Mouse (Mus musculus): ENCODE data around the gene Tcea3.

The Tcea3 gene

GRCm38 (mm10) chr4:136239111-136239510, 8.4 kb upstream of the Tcea3 start:
- WGBS, result 87% methylated on average over 9 of the region's 9 CpGs

DNA sequence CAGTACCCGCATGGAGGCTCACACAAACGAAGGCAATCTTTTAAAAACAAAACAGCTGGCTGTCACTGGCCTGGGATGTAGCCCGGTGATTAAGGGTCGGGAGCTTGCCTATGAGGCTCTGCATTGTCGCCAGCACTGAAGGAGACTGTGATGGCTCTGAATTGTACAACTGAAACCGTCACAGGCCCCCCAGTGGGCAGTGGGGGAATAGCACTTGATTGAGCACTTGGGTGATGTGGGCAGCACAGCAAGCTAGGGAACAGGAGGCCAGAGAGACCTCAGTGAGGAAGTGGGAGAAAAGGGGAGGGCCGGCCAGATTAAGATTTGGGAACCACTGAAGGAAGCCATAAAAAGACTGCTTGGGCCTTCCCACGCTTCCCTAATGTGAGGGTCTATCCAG, 7.9 kb upstream of the Tcea3 start:
- 30% methylated on average over 8 of the region's 8 CpGs for WGBS

DNA sequence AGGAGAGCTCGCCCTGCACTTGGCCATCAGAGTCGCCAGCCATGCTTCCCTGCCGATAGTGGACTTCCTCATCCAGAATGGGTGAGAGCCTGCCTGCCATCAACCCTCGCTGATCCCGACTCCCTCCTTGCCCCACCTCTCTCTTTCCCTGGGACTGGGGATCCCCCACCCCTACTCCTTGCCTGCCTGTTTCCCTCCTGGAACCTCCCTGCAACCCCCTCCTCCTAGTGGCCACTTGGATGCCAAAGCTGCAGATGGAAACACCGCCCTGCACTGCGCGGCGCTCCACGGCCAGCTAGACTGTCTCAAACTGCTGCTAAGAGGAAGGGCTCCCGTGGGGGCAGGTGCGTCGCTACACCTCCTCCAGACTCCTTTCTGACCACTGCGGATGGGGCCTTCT, 7.4 kb upstream of the Tcea3 start:
- 78% methylated on average over 14 of the region's 14 CpGs for WGBS

GRCm38 (mm10) chr4:136240955-136241354, 6.6 kb upstream of the Tcea3 start:
- WGBS, result 78% methylated on average over 8 of the region's 8 CpGs

DNA sequence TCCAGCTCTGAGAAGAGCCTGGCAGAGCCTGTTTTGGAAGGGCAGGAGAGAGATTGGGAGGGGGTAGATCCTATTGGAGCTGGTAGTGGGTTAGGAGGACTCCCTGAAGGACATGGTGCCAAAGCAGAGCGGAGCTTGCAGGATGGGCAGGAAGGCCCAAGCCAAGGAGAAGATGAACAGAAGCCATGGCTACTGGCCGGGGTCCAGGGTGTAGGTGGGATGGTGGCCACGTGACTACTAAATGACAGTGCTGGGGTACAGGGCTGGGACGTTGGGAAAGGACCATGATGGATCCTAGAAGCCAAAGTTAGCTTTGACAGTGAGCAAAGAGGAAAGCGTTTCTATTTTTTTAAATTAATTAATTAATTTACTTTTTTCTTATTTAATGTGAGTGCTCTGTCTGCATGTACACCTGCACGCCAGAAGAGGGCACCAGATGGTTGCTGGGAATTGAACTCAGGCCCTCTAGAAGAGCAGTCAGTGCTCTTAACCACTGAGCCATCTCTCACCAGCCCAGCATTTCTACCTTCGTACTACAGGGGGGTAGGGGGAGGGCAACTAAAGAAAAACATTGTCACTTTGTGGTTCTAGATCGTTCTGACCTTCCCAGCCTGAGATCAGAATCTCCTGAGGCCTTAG, 5.3 kb upstream of the Tcea3 start:
- WGBS, result 60% methylated on average over 8 of the region's 8 CpGs

DNA sequence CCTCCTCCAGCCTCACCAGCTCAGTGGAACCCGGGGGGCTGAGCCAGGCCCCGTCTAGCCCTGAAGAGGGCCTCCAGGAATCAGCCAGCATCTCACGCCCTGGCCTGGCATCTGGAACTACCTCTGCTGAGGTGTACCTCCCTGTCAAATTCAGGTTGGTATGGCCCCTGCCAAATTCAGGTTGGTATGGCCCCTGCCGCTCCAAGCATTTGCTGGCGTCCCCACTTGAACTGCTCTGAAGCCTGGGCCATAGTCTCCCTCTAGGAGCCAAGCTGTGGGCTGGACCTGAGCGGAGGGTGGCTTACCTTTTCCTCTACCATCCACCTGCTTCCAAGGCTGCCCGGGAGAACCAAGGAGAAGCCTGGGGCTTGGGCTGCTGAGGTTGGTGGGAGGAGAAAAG, 4.8 kb upstream of the Tcea3 start:
- 92% methylated on average over 7 of the region's 7 CpGs for WGBS

- WGBS, result 89% methylated on average over 7 of the region's 7 CpGs
Observed at GRCm38 (mm10) chr4:136244208-136244607, 3.3 kb upstream of the Tcea3 start.

DNA sequence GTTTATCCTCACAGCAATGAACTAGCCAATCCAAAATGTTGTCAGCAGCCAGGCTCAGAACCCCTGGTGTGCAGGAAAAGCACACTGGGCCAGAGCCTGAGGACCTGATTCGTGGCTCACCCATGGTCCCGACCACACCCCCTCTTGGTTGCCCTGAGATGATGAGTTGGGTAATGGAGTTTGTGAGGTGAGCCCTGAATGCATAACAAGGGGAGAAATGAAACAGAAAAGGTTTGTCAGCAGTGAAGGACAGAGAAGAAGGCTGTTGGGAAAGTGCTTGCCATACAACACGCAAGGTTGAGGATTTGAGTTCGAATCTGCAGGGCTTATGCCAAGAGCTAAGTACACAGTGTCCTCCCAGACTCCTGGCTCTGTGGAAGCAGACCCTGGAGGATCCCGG, 1.8 kb upstream of the Tcea3 start:
- WGBS, result 70% methylated on average over 5 of the region's 5 CpGs

- WGBS, result 22% methylated on average over 12 of the region's 12 CpGs
Observed at GRCm38 (mm10) chr4:136246568-136246969, 960 bp upstream of the Tcea3 start.

- WGBS, result 5% methylated on average over 14 of the region's 14 CpGs
Observed at GRCm38 (mm10) chr4:136247386-136247728, 172 bp upstream of the Tcea3 start.

GRCm38 (mm10) chr4:136248464-136249331, 1.2 kb downstream of the Tcea3 start:
- 5% methylated on average over 37 of the region's 37 CpGs for WGBS

DNA sequence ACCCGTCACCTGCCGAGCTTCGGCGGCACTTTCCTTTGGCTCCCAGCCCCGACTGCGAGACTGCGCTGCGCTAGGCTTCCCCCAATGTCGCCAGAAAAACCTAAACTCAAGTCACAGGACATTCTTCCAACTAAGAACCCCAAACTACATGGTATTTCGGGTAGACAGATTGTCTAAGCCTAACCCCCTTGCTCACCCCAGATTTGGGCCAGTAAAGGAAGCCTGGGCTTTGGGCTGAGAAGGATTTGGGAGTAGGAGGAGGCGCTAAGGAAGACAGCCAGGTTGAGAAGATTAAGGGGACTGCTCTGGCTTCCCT, 1.8 kb downstream of the Tcea3 start:
- WGBS, result 36% methylated on average over 11 of the region's 11 CpGs

DNA sequence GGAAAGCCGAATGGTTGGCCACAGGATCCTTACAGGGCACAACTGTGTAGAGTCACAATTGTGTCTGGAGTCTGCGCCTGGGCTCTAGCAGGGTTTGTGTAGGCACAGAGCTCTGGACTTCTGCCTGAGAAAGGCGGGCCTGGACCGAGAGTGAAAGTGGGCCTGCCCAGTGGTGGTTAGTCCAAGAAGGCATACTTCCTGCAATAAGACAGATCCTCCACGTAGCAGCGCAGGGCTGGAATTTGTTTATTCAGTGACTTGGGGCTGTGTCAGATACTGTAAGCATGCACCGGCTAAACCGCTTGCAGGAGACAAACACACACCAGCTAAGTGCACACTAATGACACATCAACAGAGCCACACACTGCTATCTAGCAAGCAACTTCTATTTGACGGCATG, 2.3 kb downstream of the Tcea3 start:
- WGBS, result 49% methylated on average over 9 of the region's 9 CpGs

- 76% methylated on average over 6 of the region's 6 CpGs for WGBS
Observed at GRCm38 (mm10) chr4:136255919-136256318, 8.4 kb downstream of the Tcea3 start.

GRCm38 (mm10) chr4:136256696-136257095, 9.2 kb downstream of the Tcea3 start:
- WGBS, result 61% methylated on average over 10 of the region's 10 CpGs

DNA sequence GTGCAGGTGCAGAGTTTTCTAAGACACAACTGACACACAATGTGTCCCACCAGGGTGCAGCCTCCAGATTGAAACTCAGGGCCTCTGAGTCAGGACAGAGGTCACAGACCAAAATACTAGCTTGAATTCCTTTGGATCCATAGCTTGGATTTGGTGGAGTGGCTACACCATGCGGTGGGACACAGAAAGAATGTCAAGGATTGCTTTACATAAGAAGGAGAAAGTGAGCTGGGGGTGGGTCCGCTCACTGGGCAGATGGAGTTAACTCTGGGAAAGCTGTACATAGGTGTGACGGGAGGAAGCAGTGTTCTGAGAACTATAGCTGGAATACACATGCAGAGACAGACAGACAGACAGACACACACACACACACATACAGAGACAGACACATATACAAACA, 12.4 kb downstream of the Tcea3 start:
- WGBS, result 62% methylated on average over 3 of the region's 3 CpGs

DNA sequence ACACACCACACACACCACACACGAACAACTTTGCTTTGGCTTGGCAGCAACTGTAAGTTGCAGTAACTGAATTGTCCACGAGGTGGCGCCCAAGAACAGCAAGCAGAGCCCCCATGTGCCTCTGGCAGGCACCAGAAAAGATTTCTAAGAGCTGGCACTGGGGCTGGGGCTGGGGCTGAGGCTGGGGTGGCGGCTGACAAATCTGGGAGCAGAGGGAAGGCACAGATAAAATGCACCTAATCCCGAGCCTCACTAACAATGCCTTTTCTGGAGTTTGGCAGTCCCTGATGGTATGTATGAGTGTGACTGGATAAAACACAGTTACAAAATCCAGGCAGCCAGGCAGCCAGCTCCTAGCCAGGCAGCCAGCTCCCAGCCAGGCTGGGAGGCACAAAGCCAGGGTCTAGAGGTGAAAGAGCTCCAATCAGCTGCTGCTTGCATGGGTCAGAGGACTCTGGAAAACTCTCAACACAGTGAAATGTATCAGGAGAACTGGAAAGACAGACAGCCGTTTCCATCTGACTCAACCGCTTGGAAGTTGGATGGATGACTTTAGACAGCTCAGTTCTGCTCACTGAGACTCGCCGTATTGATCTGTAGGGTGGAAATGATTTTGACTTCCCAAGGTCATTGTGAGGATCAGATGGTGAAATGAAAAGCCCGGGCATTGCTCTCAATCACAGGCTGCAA, 13.1 kb downstream of the Tcea3 start:
- WGBS, result 33% methylated on average over 10 of the region's 10 CpGs

DNA sequence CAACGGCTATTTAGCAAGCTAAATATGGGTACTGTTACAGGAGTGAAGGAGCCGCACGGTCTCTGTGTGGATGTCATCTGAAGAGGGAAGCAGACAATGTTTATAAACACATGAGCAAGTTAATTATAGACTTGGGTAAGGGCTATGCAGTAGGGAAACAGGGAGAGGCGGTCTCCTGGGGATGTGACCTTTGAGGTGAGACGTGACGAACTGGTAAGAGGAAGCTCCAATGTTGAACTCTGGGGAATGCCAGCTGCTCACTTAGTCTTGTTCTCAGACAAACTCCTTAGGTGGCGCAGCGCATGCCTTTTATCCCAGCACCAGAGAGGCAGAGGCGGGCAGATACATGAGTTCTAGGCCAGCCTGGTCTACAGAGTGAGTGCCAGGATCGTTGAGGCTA, 14.4 kb downstream of the Tcea3 start:
- 74% methylated on average over 10 of the region's 10 CpGs for WGBS

DNA sequence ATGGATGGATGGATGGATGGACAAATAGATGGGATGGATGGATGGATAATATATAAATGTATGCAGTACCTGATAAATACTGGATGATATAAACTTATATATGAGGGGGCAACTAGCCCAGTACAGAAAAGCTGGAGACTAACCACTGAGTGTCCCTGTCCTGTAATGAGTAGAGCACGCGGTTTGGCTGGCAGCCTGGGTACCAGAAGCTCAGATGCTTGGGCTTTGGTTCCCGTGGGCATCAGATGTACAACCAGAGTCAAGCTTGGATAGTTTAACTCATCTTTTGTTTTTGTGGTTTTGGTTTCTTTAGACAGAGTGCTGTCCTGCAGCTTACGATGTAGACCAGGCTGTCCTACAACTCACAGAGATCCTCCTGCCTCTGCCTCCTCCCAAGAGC, 16.0 kb downstream of the Tcea3 start:
- WGBS, result 90% methylated on average over 4 of the region's 4 CpGs

DNA sequence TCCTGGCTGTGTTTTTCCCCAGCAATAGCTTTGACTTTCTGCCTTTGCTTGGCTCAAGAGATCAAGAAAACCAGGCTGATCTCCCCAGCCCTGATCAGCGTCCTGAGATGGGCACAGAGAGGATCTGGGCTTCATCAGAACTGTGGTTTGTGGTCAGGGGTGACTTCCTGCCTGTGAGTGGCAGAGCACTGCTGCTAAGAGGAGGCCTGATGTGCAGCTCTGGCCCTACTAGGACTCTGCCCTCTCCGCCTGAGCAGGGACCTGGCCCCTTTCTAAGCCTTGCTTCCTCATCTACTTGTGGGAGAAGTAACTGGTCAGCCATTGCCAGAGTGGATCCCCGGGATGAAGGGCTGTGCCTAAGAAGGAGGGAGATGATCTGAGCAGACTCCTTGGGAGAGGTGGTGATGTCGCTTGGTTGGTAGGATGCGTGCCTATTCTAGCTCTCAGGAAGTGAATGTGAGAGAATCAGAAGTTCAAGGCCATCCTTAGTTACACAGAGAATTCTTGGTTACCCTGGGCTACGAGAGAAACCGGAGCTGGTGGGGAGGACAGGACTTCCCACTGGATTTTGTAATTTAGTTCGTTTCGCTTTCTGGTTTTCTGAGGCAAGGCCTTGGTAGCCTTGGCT, 19.3 kb downstream of the Tcea3 start:
- 92% methylated on average over 9 of the region's 9 CpGs for WGBS

GRCm38 (mm10) chr4:136268912-136269311, 21.4 kb downstream of the Tcea3 start:
- WGBS, result 78% methylated on average over 1 of the region's 1 CpGs

GRCm38 (mm10) chr4:136270648-136271047, 23.1 kb downstream of the Tcea3 start:
- WGBS, result 89% methylated on average over 8 of the region's 8 CpGs

DNA sequence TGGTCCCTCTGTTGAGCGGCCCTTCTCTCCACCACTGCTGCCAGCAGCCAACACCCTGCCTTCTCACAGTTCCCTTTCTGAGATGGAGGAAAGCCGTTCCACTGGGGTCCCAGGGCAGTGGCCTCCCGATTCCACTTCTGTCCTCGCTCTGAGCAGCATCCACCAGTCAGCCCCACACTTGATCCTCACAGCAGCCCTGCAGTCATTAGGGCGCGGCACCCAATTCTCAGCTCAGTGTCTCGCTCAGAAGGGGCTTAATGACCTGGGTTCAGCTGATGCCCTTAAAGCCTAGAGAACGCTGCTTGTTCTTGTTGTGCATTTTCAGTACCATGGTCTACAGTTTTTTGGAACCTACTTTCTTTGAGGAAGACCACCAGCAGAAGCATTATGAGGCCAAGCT, 33.6 kb downstream of the Tcea3 start:
- 93% methylated on average over 8 of the region's 8 CpGs for WGBS
